Mouse (Mus musculus) stomach, postnatal 0 days (tissue): ENCODE measurements at regions not wholly inside any gene's neighbourhood (a gene's known extent, or its start where the extent isn't known, plus 50 kb on each side); places are given as distances from the start of the nearest gene placed in this dataset.

Source experiments
- ATAC-seq: fragments of 200-750 bp; cut with Nextera tagmentation; 2 replicates; pipeline ENCODE4 v1.8.0; 2017; ENCODE audit not compliant: low FRiP score, low TSS enrichment
- DNase-seq: peaks from one replicate; pipeline ENCODE4 v3.0.0-alpha.2; 2016; ENCODE audit warnings: low spot score
- H3K27ac ChIP-seq: fragments of 300-500 bp; sonication (generic); replicated peaks from 2 replicates; pipeline ENCODE4 v1.5.1; 2014; ENCODE audit warnings: mild to moderate bottlenecking, control low read depth
- H3K27me3 ChIP-seq: fragments of 300-500 bp; sonication (generic); 2 replicates; pipeline ENCODE4 v1.6.1; 2014; ENCODE audit warnings: low read length; ENCODE audit not compliant: control insufficient read depth, insufficient read depth
- H3K36me3 ChIP-seq: fragments of 300-500 bp; sonication (generic); 2 replicates; pipeline ENCODE4 v1.6.1; 2014; ENCODE audit warnings: low read length, mixed read lengths; ENCODE audit not compliant: control insufficient read depth, insufficient read depth
- H3K4me1 ChIP-seq: fragments of 300-500 bp; sonication (generic); replicated peaks from 2 replicates; pipeline ENCODE4 v1.6.1; 2014; ENCODE audit warnings: antibody characterized with exemption; ENCODE audit not compliant: control insufficient read depth, insufficient read depth
- H3K4me2 ChIP-seq: fragments of 300-500 bp; sonication (generic); replicated peaks from 2 replicates; pipeline ENCODE4 v1.6.1; 2014; ENCODE audit warnings: low read depth, mild to moderate bottlenecking, control low read depth, moderate library complexity
- H3K4me3 ChIP-seq: fragments of 300-500 bp; sonication (generic); 2 replicates; pipeline ENCODE4 v1.5.1; 2014; ENCODE audit warnings: low read depth, low read length, control low read depth
- H3K9ac ChIP-seq: fragments of 300-500 bp; sonication (generic); 2 replicates; pipeline ENCODE4 v1.6.1; 2014; ENCODE audit warnings: mild to moderate bottlenecking, low read length, control low read depth, mixed read lengths
- H3K9me3 ChIP-seq: fragments of 300-500 bp; sonication (generic); 2 replicates; pipeline ENCODE4 v1.6.1; 2016; ENCODE audit warnings: low read length; ENCODE audit not compliant: control insufficient read depth
- CTCF ChIP-seq: IDR thresholded peaks from 2 replicates; pipeline ENCODE4 v1.5.1; 2016; ENCODE audit warnings: antibody characterized with exemption, low read depth, mild to moderate bottlenecking, moderate library complexity
- EP300 ChIP-seq: optimal IDR thresholded peaks from 2 replicates; pipeline ENCODE3; 2016; ENCODE audit warnings: antibody characterized with exemption
- WGBS: fragments of 180-500 bp; shearing (Covaris S2); extraction: QIAGEN DNeasy Blood & Tissue Kit; methylation state at CpG from one replicate; pipeline ENCODE4 v1.1.7; 2014; 5-methylcytosine and 5-hydroxymethylcytosine counted together

GRCm38 (mm10) chr16:78490245-78490644 lies 86.3 kb downstream of the D16Ertd472e start:
- 17% methylated on average over 12 of the region's 12 CpGs for WGBS
- peak; percentile 52 for DNase-seq
- Histone ChIP-seq H3K4me1 (no peaks in the 10 kb centered on the region), H3K4me2 (peak overlapping the region; percentile 40), H3K9ac (no peak overlapping the region), H3K27me3 (no peaks in the 10 kb centered on the region), H3K4me3 (peak overlapping the region; percentile 28), H3K36me3 (no peaks in the 10 kb centered on the region), H3K9me3 (no peaks in the 10 kb centered on the region), H3K27ac (no peak overlapping the region)
- no peak for TF ChIP-seq EP300
- TF ChIP-seq CTCF = no peak
- peak; percentile 59; the same call in 1 of the 2 replicates for ATAC-seq

- ATAC-seq (no peak), DNase-seq (no peak)
- Histone ChIP-seq H3K9ac (no peak overlapping the region), H3K36me3 (no peaks in the 10 kb centered on the region), H3K27me3 (no peaks in the 10 kb centered on the region), H3K9me3 (no peaks in the 10 kb centered on the region), H3K4me2 (no peak overlapping the region), H3K4me1 (no peaks in the 10 kb centered on the region), H3K4me3 (no peak overlapping the region), H3K27ac (no peak overlapping the region)
- WGBS = 52% methylated on average over 4 of the region's 4 CpGs
- TF ChIP-seq CTCF = no peak
- no peak for TF ChIP-seq EP300
These were observed 86.9 kb downstream of the D16Ertd472e start for GRCm38 (mm10) chr16:78489604-78490003.

GRCm38 (mm10) chr16:78486531-78486930 lies 90.0 kb downstream of the D16Ertd472e start:
- DNase-seq (no peak), ATAC-seq (no peak)
- TF ChIP-seq CTCF (no peak), EP300 (no peak)
- no peaks in the 10 kb centered on the region for H3K36me3 ChIP-seq
- no peaks in the 10 kb centered on the region for H3K27me3 ChIP-seq
- no peaks in the 10 kb centered on the region for H3K9me3 ChIP-seq
- no peak overlapping the region for H3K4me2 ChIP-seq
- 88% methylated on average over 6 of the region's 6 CpGs for WGBS
- no peak overlapping the region for H3K9ac ChIP-seq
- no peak overlapping the region for H3K4me3 ChIP-seq
- no peaks in the 10 kb centered on the region for H3K4me1 ChIP-seq
- no peak overlapping the region for H3K27ac ChIP-seq

GRCm38 (mm10) chr16:78484319-78484718 lies 92.2 kb downstream of the D16Ertd472e start:
- Histone ChIP-seq H3K36me3 (no peaks in the 10 kb centered on the region), H3K4me2 (no peak overlapping the region), H3K4me1 (no peaks in the 10 kb centered on the region), H3K27ac (no peak overlapping the region), H3K9me3 (no peaks in the 10 kb centered on the region), H3K9ac (no peak overlapping the region), H3K4me3 (no peak overlapping the region), H3K27me3 (no peaks in the 10 kb centered on the region)
- TF ChIP-seq EP300 = no peak
- no peak for TF ChIP-seq CTCF
- DNase-seq = no peak
- no peak for ATAC-seq
- WGBS = 71% methylated on average over 4 of the region's 4 CpGs

- TF ChIP-seq CTCF = no peak
- no peak for TF ChIP-seq EP300
These were observed 94.9 kb downstream of the D16Ertd472e start for GRCm38 (mm10) chr16:78481571-78481970.

GRCm38 (mm10) chr16:78481065-78481464 lies 95.4 kb downstream of the D16Ertd472e start:
- H3K4me3 ChIP-seq = no peak overlapping the region
- no peaks in the 10 kb centered on the region for H3K27me3 ChIP-seq
- no peak overlapping the region for H3K4me2 ChIP-seq
- ATAC-seq (no peak), DNase-seq (no peak)
- WGBS = 77% methylated on average over 5 of the region's 5 CpGs
- no peaks in the 10 kb centered on the region for H3K36me3 ChIP-seq
- no peaks in the 10 kb centered on the region for H3K4me1 ChIP-seq
- H3K9ac ChIP-seq = no peak overlapping the region
- TF ChIP-seq EP300 (no peak), CTCF (no peak)
- H3K27ac ChIP-seq = no peak overlapping the region
- H3K9me3 ChIP-seq = no peaks in the 10 kb centered on the region

More at GRCm38 (mm10) chr16:78481571-78481970, 94.9 kb downstream of the D16Ertd472e start:
- no peak overlapping the region for H3K27ac ChIP-seq
- ATAC-seq (no peak), DNase-seq (no peak)
- no peaks in the 10 kb centered on the region for H3K4me1 ChIP-seq
- H3K4me2 ChIP-seq = no peak overlapping the region
- no peak overlapping the region for H3K4me3 ChIP-seq
- no peaks in the 10 kb centered on the region for H3K36me3 ChIP-seq
- H3K27me3 ChIP-seq = no peaks in the 10 kb centered on the region
- no peak overlapping the region for H3K9ac ChIP-seq
- 89% methylated on average over 6 of the region's 6 CpGs for WGBS
- H3K9me3 ChIP-seq = no peaks in the 10 kb centered on the region
